Mouse (Mus musculus) hematopoietic multipotent progenitor cell, adult 10-12 weeks (in vitro differentiated cells): Measurements from ENCODE around the gene Rbmxl2. TPM values are rescaled to one million over a fixed set of nuclear protein-coding genes. Genes with fewer than 3 reads are reported as not detected.

Source experiments
- polyA plus RNA-seq: library from polyadenylated mRNA; stranded (reverse); fragments of >175 nt; gene quantifications from 2 replicates; pipeline ENCODE4 v1.2.3, GENCODE M21; 2012; ENCODE audit warnings: low replicate concordance

The Rbmxl2 gene
- not detected in 2 replicates for polyA plus RNA-seq

DNA sequence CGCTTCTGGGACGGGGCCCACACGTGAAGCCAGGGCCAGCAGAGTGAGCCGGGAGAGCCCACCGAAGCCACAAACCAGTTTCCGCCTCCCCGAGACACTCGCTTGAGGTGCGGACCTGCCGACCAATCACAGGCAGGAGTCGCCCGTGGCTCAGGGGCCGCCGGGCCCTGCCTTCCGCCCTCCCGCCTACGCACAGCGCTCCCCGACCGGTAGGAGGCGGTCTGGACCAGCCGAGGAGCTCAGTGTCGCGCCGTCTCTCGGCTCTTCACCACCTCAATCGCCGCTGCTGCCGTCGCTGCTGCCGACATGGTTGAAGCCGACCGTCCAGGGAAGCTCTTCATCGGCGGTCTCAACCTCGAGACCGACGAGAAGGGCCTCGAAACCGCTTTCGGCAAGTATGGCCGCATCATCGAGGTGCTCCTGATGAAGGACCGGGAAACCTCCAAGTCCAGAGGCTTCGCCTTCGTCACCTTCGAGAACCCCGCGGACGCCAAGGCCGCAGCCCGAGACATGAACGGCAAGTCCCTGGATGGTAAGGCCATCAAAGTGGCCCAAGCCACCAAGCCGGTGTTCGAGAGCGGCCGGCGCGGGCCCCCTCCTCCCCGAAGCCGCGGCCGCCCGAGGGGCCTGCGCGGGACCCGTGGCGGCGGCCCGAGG is at the start of gene Rbmxl2:
Rbmxl2 (plus strand) TSS at position 242 of the 657 bp plus-strand sequence.

DNA sequence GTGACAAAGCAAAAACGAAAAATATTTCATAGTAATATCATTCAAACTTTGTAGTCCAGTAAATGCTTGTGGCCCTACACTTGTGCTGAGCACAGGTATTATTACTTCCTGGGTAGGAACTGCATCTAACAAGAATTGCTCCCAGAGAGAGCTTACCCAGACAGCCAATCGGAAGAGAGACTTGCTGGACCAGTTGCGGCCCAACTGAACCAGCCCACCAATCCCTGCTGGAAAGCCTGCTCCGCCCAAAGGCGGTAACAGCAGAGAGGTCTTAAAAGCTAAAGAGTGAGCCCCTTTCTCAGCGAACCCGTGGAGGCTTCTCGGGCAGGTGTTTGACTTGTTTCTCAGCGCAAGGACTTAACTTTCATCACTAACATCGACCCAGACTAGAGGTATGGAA is 42.6 kb upstream of the Rbmxl2 start, which contains the start of gene Nlrp14:
Nlrp14 (plus strand) TSS at position 301 of the 400 bp plus-strand sequence.

Other genes with a start within 250 kb of the Rbmxl2 start
- 0.03 TPM in 1 of 2 replicates, not detected in the other for gene Olfr6, start 245.5 kb upstream of the Rbmxl2 start, polyA plus RNA-seq
- gene Olfr711, start 234.0 kb upstream of the Rbmxl2 start, polyA plus RNA-seq, result not detected in 2 replicates
- not detected in 2 replicates for gene Olfr2, start 203.4 kb upstream of the Rbmxl2 start, polyA plus RNA-seq
- gene Olfr713, start 178.3 kb upstream of the Rbmxl2 start, polyA plus RNA-seq, result not detected in 2 replicates
- not detected in 2 replicates for gene Olfr714, start 138.5 kb upstream of the Rbmxl2 start, polyA plus RNA-seq
- not detected in 2 replicates for gene Olfr17, start 116.2 kb upstream of the Rbmxl2 start, polyA plus RNA-seq
- gene Olfr715b, start 99.1 kb upstream of the Rbmxl2 start, polyA plus RNA-seq, result not detected in 2 replicates
- gene Olfr715, start 78.4 kb upstream of the Rbmxl2 start, polyA plus RNA-seq, result not detected in 2 replicates
- gene Olfr716, start 71.1 kb upstream of the Rbmxl2 start, polyA plus RNA-seq, result not detected in 2 replicates
- gene Nlrp14, start 42.5 kb upstream of the Rbmxl2 start, polyA plus RNA-seq, result not detected in 2 replicates
- gene Syt9, start 161.3 kb downstream of the Rbmxl2 start, polyA plus RNA-seq, result not detected in 2 replicates